Mouse (Mus musculus) hindbrain, embryonic 10.5 days (tissue): Measurements from ENCODE around the gene Gm42517. TPM values are rescaled to one million over a fixed set of nuclear protein-coding genes. Genes with fewer than 3 reads are reported as not detected.

Experiments used
- DNase-seq: peaks from one replicate; pipeline ENCODE4 v3.0.0-alpha.2; 2017; ENCODE audit warnings: low spot score
- H3K27ac ChIP-seq: fragments of 300-500 bp; sonication (generic); 2 replicates; pipeline ENCODE4 v1.5.1; 2016; ENCODE audit warnings: mild to moderate bottlenecking, moderate library complexity
- H3K27me3 ChIP-seq: fragments of 300-500 bp; sonication (generic); 2 replicates; pipeline ENCODE4 v1.6.1; 2016; ENCODE audit warnings: mild to moderate bottlenecking; ENCODE audit not compliant: poor library complexity, insufficient read depth, severe bottlenecking
- H3K36me3 ChIP-seq: fragments of 300-500 bp; sonication (generic); 2 replicates; pipeline ENCODE4 v1.6.1; 2016; ENCODE audit warnings: mild to moderate bottlenecking, moderate library complexity
- H3K4me1 ChIP-seq: fragments of 300-500 bp; sonication (generic); replicated peaks from 2 replicates; pipeline ENCODE4 v1.6.1; 2016; ENCODE audit warnings: mild to moderate bottlenecking
- H3K4me3 ChIP-seq: fragments of 300-500 bp; sonication (generic); 2 replicates; pipeline ENCODE4 v1.5.1; 2016; ENCODE audit warnings: mild to moderate bottlenecking, moderate library complexity
- H3K9me3 ChIP-seq: fragments of 300-500 bp; sonication (generic); 2 replicates; pipeline ENCODE4 v1.6.1; 2016; ENCODE audit warnings: mild to moderate bottlenecking, moderate library complexity
- whole genome bisulfite sequencing: fragments of 180-500 bp; shearing (Covaris S2); methylation state at CpG from one replicate; pipeline ENCODE4 v1.1.7; 2016; 5-methylcytosine and 5-hydroxymethylcytosine counted together
- polyA plus RNA-seq: library from polyadenylated mRNA; unstranded; fragments of >200 nt; fragmentation: Nextera tagmentation; extraction: Ambion mirVana; gene quantifications from 2 replicates; pipeline ENCODE4 v1.2.1, GENCODE M21; 2016

Gene Gm42517
- polyA plus RNA-seq, 1 experiment from 2014 or later, result not detected

GRCm38 (mm10) chr5:108343680-108344170 is 24.0 kb downstream of the Gm42517 start:
- Histone ChIP-seq H3K4me3 (no peak overlapping the region), H3K27me3 (no peaks in the 10 kb centered on the region), H3K4me1 (no peaks in the 10 kb centered on the region), H3K9me3 (no peaks in the 10 kb centered on the region), H3K36me3 (peaks cover 52% of the 10 kb centered on the region), H3K27ac (no peak overlapping the region)
- WGBS, result 87% methylated on average over 4 of the region's 4 CpGs
- DNase-seq, result no peak

GRCm38 (mm10) chr5:108338049-108338448 is 29.7 kb downstream of the Gm42517 start:
- H3K4me1 ChIP-seq, result no peaks in the 10 kb centered on the region
- no peak overlapping the region for H3K27ac ChIP-seq
- H3K36me3 ChIP-seq, result peaks cover 53% of the 10 kb centered on the region
- H3K27me3 ChIP-seq, result no peaks in the 10 kb centered on the region
- no peak for DNase-seq
- H3K4me3 ChIP-seq, result no peak overlapping the region
- 84% methylated on average over 3 of the region's 3 CpGs for WGBS
- H3K9me3 ChIP-seq, result no peaks in the 10 kb centered on the region

- DNase-seq, result no peak
- Histone ChIP-seq H3K27me3 (no peaks in the 10 kb centered on the region), H3K4me3 (no peak overlapping the region), H3K36me3 (peaks cover 58% of the 10 kb centered on the region), H3K9me3 (no peaks in the 10 kb centered on the region), H3K27ac (no peak overlapping the region), H3K4me1 (no peaks in the 10 kb centered on the region)
- 86% methylated on average over 4 of the region's 4 CpGs for WGBS
Measured at GRCm38 (mm10) chr5:108337385-108337784, 30.3 kb downstream of the Gm42517 start.

GRCm38 (mm10) chr5:108331051-108331450 is 36.7 kb downstream of the Gm42517 start:
- WGBS, result 84% methylated on average over 1 of the region's 1 CpGs
- no peak overlapping the region for H3K27ac ChIP-seq
- H3K9me3 ChIP-seq, result no peaks in the 10 kb centered on the region
- no peaks in the 10 kb centered on the region for H3K4me1 ChIP-seq
- DNase-seq, result no peak
- peaks cover 77% of the 10 kb centered on the region for H3K36me3 ChIP-seq
- H3K4me3 ChIP-seq, result no peak overlapping the region
- H3K27me3 ChIP-seq, result no peaks in the 10 kb centered on the region

Other genes starting within 250 kb of the Gm42517 start
- gene Tmed5, start 235.3 kb downstream of the Gm42517 start, polyA plus RNA-seq, result 27.4 and 30.1 TPM in 2 replicates
- gene Ccdc18, start 235.0 kb downstream of the Gm42517 start, polyA plus RNA-seq, result 7.3 and 10.8 TPM in 2 replicates
- gene Dr1, start 99.0 kb downstream of the Gm42517 start, polyA plus RNA-seq, result 40.3 and 47.2 TPM in 2 replicates
- 5.8 and 6.0 TPM in 2 replicates for gene Pigg, start 55.3 kb downstream of the Gm42517 start, polyA plus RNA-seq
- 0.25 and 0.44 TPM in 2 replicates for gene Pde6b, start 20.5 kb upstream of the Gm42517 start, polyA plus RNA-seq
- 397 and 447 TPM in 2 replicates for gene Atp5k, start 66.5 kb upstream of the Gm42517 start, polyA plus RNA-seq
- 0.10 and 0.13 TPM in 2 replicates for gene Mfsd7a, start 81.0 kb upstream of the Gm42517 start, polyA plus RNA-seq
- gene Pcgf3, start 93.3 kb upstream of the Gm42517 start, polyA plus RNA-seq, result 24.3 and 27.5 TPM in 2 replicates
- gene Cplx1, start 182.1 kb upstream of the Gm42517 start, polyA plus RNA-seq, result 6.9 and 11.2 TPM in 2 replicates